Mouse (Mus musculus): ENCODE data around the gene Cdca5. TPM values are rescaled to one million over a fixed set of nuclear protein-coding genes. Genes with fewer than 3 reads are reported as not detected.
A peak's percentile ranks its signal among the peaks of the same experiment; 100 is the strongest.
"Not testable (repeated sequence)": the region's sequence is repeated elsewhere in the genome, so short reads cannot be mapped to it uniquely, and the experiment has no call there.

Cdca5 gene
- polyA plus RNA-seq, 1 experiment from 2014 or later = 16.1 TPM

GRCm38 (mm10) chr19:6132171-6132827, 47.5 kb downstream of the Cdca5 start:
- H3K27ac ChIP-seq = no peak overlapping the region
- no peaks in the 10 kb centered on the region for H3K9me3 ChIP-seq (replicated peaks; ENCODE audit: low read length)
- TF ChIP-seq CTCF (IDR thresholded peaks at IDR 0.05; ENCODE audit: low read depth) = no peak
- DNase-seq (ENCODE audit: low spot score) (no peak), ATAC-seq (replicated peaks; ENCODE audit: low FRiP score, low read depth) (no peak)
- H3K4me2 ChIP-seq (ENCODE audit: low read length) = no peak overlapping the region
- no peaks in the 10 kb centered on the region for H3K27me3 ChIP-seq (ENCODE audit: insufficient read depth, low read length)
- H3K4me3 ChIP-seq (replicated peaks; ENCODE audit: low read depth, low read length) = no peak overlapping the region
- 85% methylated on average over 7 of the region's 7 CpGs for WGBS
- H3K9ac ChIP-seq (ENCODE audit: low read depth, low read length) = no peak overlapping the region
- H3K36me3 ChIP-seq (ENCODE audit: insufficient read depth, low read length) = no peaks in the 10 kb centered on the region
- no peaks in the 10 kb centered on the region; the same call in 1 of the 2 replicates for H3K4me1 ChIP-seq (replicated peaks; ENCODE audit: insufficient read depth, low read length)

- not testable (repeated sequence) for H3K36me3 ChIP-seq (ENCODE audit: insufficient read depth, low read length); H3K4me2 ChIP-seq (ENCODE audit: low read length); ATAC-seq (replicated peaks; ENCODE audit: low FRiP score, low read depth); H3K27me3 ChIP-seq (ENCODE audit: insufficient read depth, low read length); H3K4me1 ChIP-seq (replicated peaks; ENCODE audit: insufficient read depth, low read length); H3K9ac ChIP-seq (ENCODE audit: low read depth, low read length); H3K4me3 ChIP-seq (replicated peaks; ENCODE audit: low read depth, low read length); H3K27ac ChIP-seq; H3K9me3 ChIP-seq (replicated peaks; ENCODE audit: low read length); DNase-seq (ENCODE audit: low spot score)
- 64% methylated on average over 1 of the region's 1 CpGs for WGBS
Measured at GRCm38 (mm10) chr19:6133197-6133596, 48.4 kb downstream of the Cdca5 start.

GRCm38 (mm10) chr19:6136397-6136796, 51.6 kb downstream of the Cdca5 start:
- no peaks in the 10 kb centered on the region for H3K36me3 ChIP-seq (ENCODE audit: insufficient read depth, low read length)
- no peak for DNase-seq (ENCODE audit: low spot score)
- H3K4me1 ChIP-seq (replicated peaks; ENCODE audit: insufficient read depth, low read length) = peaks cover 8% of the 10 kb centered on the region; the same call in 1 of the 2 replicates
- no peak overlapping the region for H3K4me3 ChIP-seq (replicated peaks; ENCODE audit: low read depth, low read length)
- WGBS = 79% methylated on average over 3 of the region's 3 CpGs
- H3K9ac ChIP-seq (ENCODE audit: low read depth, low read length) = no peak overlapping the region
- TF ChIP-seq CTCF (IDR thresholded peaks at IDR 0.05; ENCODE audit: low read depth) = no peak
- no peak overlapping the region for H3K4me2 ChIP-seq (ENCODE audit: low read length)
- H3K9me3 ChIP-seq (replicated peaks; ENCODE audit: low read length) = no peaks in the 10 kb centered on the region
- no peak for ATAC-seq (replicated peaks; ENCODE audit: low FRiP score, low read depth)
- H3K27ac ChIP-seq = no peak overlapping the region
- no peaks in the 10 kb centered on the region for H3K27me3 ChIP-seq (ENCODE audit: insufficient read depth, low read length)

GRCm38 (mm10) chr19:6139701-6140100, 54.9 kb downstream of the Cdca5 start:
- no peak for ATAC-seq (replicated peaks; ENCODE audit: low FRiP score, low read depth)
- DNase-seq (ENCODE audit: low spot score) = no peak
- WGBS = 89% methylated on average over 6 of the region's 6 CpGs

GRCm38 (mm10) chr19:6140374-6140677, 55.5 kb downstream of the Cdca5 start:
- H3K4me2 ChIP-seq (ENCODE audit: low read length) = peak overlapping the region; percentile 82
- H3K27me3 ChIP-seq (ENCODE audit: insufficient read depth, low read length) = no peaks in the 10 kb centered on the region
- 3% methylated on average over 16 of the region's 16 CpGs for WGBS
- H3K9me3 ChIP-seq (replicated peaks; ENCODE audit: low read length) = no peaks in the 10 kb centered on the region
- peak overlapping the region; percentile 95 for H3K27ac ChIP-seq
- peaks cover 8% of the 10 kb centered on the region; the same call in 1 of the 2 replicates for H3K4me1 ChIP-seq (replicated peaks; ENCODE audit: insufficient read depth, low read length)
- H3K9ac ChIP-seq (ENCODE audit: low read depth, low read length) = peak overlapping the region; percentile 81
- peak overlapping the region; percentile 71 for H3K4me3 ChIP-seq (replicated peaks; ENCODE audit: low read depth, low read length)
- TF ChIP-seq CTCF (IDR thresholded peaks at IDR 0.05; ENCODE audit: low read depth) = no peak
- DNase-seq (ENCODE audit: low spot score) = no peak
- no peak for ATAC-seq (replicated peaks; ENCODE audit: low FRiP score, low read depth)
- H3K36me3 ChIP-seq (ENCODE audit: insufficient read depth, low read length) = no peaks in the 10 kb centered on the region

More at GRCm38 (mm10) chr19:6139701-6140100, 54.9 kb downstream of the Cdca5 start:
- H3K27me3 ChIP-seq (ENCODE audit: insufficient read depth, low read length) = no peaks in the 10 kb centered on the region
- peak overlapping the region; percentile 95; the same call in 1 of the 2 replicates for H3K27ac ChIP-seq
- H3K9ac ChIP-seq (ENCODE audit: low read depth, low read length) = peak overlapping the region; percentile 81; the same call in 1 of the 2 replicates
- H3K9me3 ChIP-seq (replicated peaks; ENCODE audit: low read length) = no peaks in the 10 kb centered on the region
- TF ChIP-seq CTCF (IDR thresholded peaks at IDR 0.05; ENCODE audit: low read depth) = no peak
- peaks cover 8% of the 10 kb centered on the region; the same call in 1 of the 2 replicates for H3K4me1 ChIP-seq (replicated peaks; ENCODE audit: insufficient read depth, low read length)
- no peaks in the 10 kb centered on the region for H3K36me3 ChIP-seq (ENCODE audit: insufficient read depth, low read length)
- no peak overlapping the region for H3K4me3 ChIP-seq (replicated peaks; ENCODE audit: low read depth, low read length)
- peak overlapping the region; percentile 82; the same call in 1 of the 2 replicates for H3K4me2 ChIP-seq (ENCODE audit: low read length)

- under 1% methylated on average over 58 of the region's 68 CpGs for WGBS
- H3K4me2 ChIP-seq (ENCODE audit: low read length) = peak within 1 kb of the TSS; percentile 82
- peak; percentile 92 for ATAC-seq (replicated peaks; ENCODE audit: low FRiP score, low read depth)
- peak within 1 kb of the TSS; percentile 71 for H3K4me3 ChIP-seq (replicated peaks; ENCODE audit: low read depth, low read length)
- H3K27ac ChIP-seq = peak within 1 kb of the TSS; percentile 95
- peak; percentile 78 for TF ChIP-seq CTCF (IDR thresholded peaks at IDR 0.05; ENCODE audit: low read depth)
- no peaks in the 10 kb centered on the region for H3K9me3 ChIP-seq (replicated peaks; ENCODE audit: low read length)
- no peaks in the 10 kb centered on the region for H3K27me3 ChIP-seq (ENCODE audit: insufficient read depth, low read length)
- H3K4me1 ChIP-seq (replicated peaks; ENCODE audit: insufficient read depth, low read length) = peaks cover 8% of the 10 kb centered on the region; the same call in 1 of the 2 replicates
- no peaks in the 10 kb centered on the region for H3K36me3 ChIP-seq (ENCODE audit: insufficient read depth, low read length)
- H3K9ac ChIP-seq (ENCODE audit: low read depth, low read length) = peak within 1 kb of the TSS; percentile 81
- DNase-seq (ENCODE audit: low spot score) = peak; percentile 98
Measured at GRCm38 (mm10) chr19:6140678-6141393, 56.1 kb downstream of the Cdca5 start, which contains the start of gene Batf2. Batf2 (plus strand) TSS chr19:6140983.
